Mouse (Mus musculus) hindbrain, embryonic 11.5 days (tissue): Measurements from ENCODE around the gene Slc25a15. TPM values are rescaled to one million over a fixed set of nuclear protein-coding genes. Genes with fewer than 3 reads are reported as not detected.

ENCODE experiments used
- ATAC-seq: fragments of 200-750 bp; cut with Nextera tagmentation; 2 replicates; pipeline ENCODE4 v1.8.0; 2017; ENCODE audit warnings: mild to moderate bottlenecking, moderate TSS enrichment, moderate library complexity; ENCODE audit not compliant: low FRiP score
- DNase-seq: peaks from one replicate; pipeline ENCODE4 v3.0.0-alpha.2; 2015; ENCODE audit warnings: low spot score
- H3K27ac ChIP-seq: fragments of 300-500 bp; sonication (generic); 2 replicates; pipeline ENCODE4 v1.5.1; 2014; ENCODE audit warnings: mild to moderate bottlenecking, low read depth, low read length
- H3K27me3 ChIP-seq: fragments of 300-500 bp; sonication (generic); 2 replicates; pipeline ENCODE4 v1.6.1; 2014; ENCODE audit warnings: mild to moderate bottlenecking, low read length, moderate library complexity, mixed read lengths; ENCODE audit not compliant: control insufficient read depth, insufficient read depth
- H3K36me3 ChIP-seq: fragments of 300-500 bp; sonication (generic); 2 replicates; pipeline ENCODE4 v1.6.1; 2014; ENCODE audit warnings: mild to moderate bottlenecking, low read length, moderate library complexity, mixed read lengths; ENCODE audit not compliant: control insufficient read depth, insufficient read depth
- H3K4me1 ChIP-seq: fragments of 300-500 bp; sonication (generic); replicated peaks from 2 replicates; pipeline ENCODE4 v1.6.1; 2014; ENCODE audit warnings: low read length, mixed read lengths; ENCODE audit not compliant: control insufficient read depth, insufficient read depth
- H3K4me2 ChIP-seq: fragments of 300-500 bp; sonication (generic); replicated peaks from 2 replicates; pipeline ENCODE4 v1.6.1; 2014; ENCODE audit warnings: mild to moderate bottlenecking, low read depth, low read length
- H3K4me3 ChIP-seq: fragments of 300-500 bp; sonication (generic); 2 replicates; pipeline ENCODE4 v1.5.1; 2014; ENCODE audit warnings: low read depth, low read length
- H3K9ac ChIP-seq: fragments of 300-500 bp; sonication (generic); 2 replicates; pipeline ENCODE4 v1.6.1; 2014; ENCODE audit warnings: low read depth, low read length
- H3K9me3 ChIP-seq: fragments of 300-500 bp; sonication (generic); 2 replicates; pipeline ENCODE4 v1.6.1; 2016; ENCODE audit warnings: low read length; ENCODE audit not compliant: control insufficient read depth
- WGBS: fragments of 180-500 bp; shearing (Covaris S2); extraction: QIAGEN DNeasy Blood & Tissue Kit; methylation state at CpG from one replicate; pipeline ENCODE4 v1.1.7; 2014; 5-methylcytosine and 5-hydroxymethylcytosine counted together
- polyA plus RNA-seq: library from polyadenylated mRNA; unstranded; fragments of >200 nt; fragmentation: Nextera tagmentation; extraction: Ambion mirVana; gene quantifications from 2 replicates; pipeline ENCODE4 v1.2.1, GENCODE M21; 2014

The Slc25a15 gene
- polyA plus RNA-seq, 1 experiment from 2014 or later: 11.3 TPM

GRCm38 (mm10) chr8:22376311-22376710 lies 22.1 kb downstream of the Slc25a15 start:
- H3K27me3 ChIP-seq: no peaks in the 10 kb centered on the region
- no peak for ATAC-seq
- H3K4me1 ChIP-seq: no peaks in the 10 kb centered on the region
- 89% methylated on average over 5 of the region's 5 CpGs for WGBS
- no peak overlapping the region for H3K27ac ChIP-seq
- no peak overlapping the region for H3K4me3 ChIP-seq
- H3K4me2 ChIP-seq: no peak overlapping the region
- DNase-seq: no peak
- H3K9me3 ChIP-seq: no peaks in the 10 kb centered on the region
- H3K36me3 ChIP-seq: no peaks in the 10 kb centered on the region
- H3K9ac ChIP-seq: no peak overlapping the region

DNA sequence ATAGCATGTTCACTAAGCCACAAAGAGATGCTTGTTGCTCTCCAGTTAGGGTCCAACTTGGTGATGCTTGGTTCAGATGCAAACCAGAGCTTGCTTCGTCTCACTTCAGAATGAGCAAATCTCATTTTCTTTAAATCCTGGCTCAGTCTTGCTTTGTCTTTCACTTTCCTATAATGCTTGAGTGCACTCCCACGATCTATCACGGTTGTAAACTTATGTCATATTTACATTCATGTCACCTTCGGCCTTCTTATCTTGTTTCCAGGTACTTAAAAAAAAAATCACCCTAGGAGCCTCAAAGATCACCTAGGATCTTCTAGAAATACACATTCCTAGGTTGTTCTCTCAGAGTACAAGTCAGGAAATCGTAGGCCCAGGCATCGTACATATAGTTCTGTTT lies 38.5 kb downstream of the Slc25a15 start:
- Histone ChIP-seq H3K4me2 (no peak overlapping the region), H3K27me3 (no peaks in the 10 kb centered on the region), H3K36me3 (no peaks in the 10 kb centered on the region), H3K4me1 (no peaks in the 10 kb centered on the region), H3K9ac (no peak overlapping the region), H3K4me3 (no peak overlapping the region), H3K27ac (no peak overlapping the region), H3K9me3 (no peaks in the 10 kb centered on the region)
- no peak for DNase-seq
- no peak for ATAC-seq
- WGBS: 90% methylated on average over 6 of the region's 6 CpGs

DNA sequence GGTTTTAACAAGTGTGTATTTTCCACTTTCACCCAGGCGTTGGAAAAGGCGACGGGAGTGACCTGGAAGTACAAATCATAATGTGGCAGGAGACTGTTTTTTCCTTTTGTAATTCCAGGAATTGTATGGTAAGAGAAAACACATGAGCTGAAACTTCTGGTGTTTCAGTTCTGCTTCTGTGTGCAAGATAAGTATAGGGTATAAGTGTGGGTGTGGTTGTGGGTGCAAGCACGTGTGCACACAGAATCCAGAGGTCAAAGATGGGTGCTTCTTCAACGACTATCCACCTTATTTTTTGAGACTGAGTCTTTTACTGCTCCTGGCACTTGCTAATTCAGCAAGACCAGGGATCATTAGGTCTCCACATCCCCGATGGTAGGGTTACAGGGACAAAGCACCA lies 39.0 kb downstream of the Slc25a15 start:
- DNase-seq: no peak
- Histone ChIP-seq H3K9me3 (no peaks in the 10 kb centered on the region), H3K27ac (no peak overlapping the region), H3K4me2 (no peak overlapping the region), H3K4me3 (no peak overlapping the region), H3K36me3 (no peaks in the 10 kb centered on the region), H3K27me3 (no peaks in the 10 kb centered on the region), H3K4me1 (no peaks in the 10 kb centered on the region), H3K9ac (no peak overlapping the region)
- 88% methylated on average over 6 of the region's 6 CpGs for WGBS
- no peak for ATAC-seq

- no peak overlapping the region for H3K4me3 ChIP-seq
- H3K27ac ChIP-seq: no peak overlapping the region
- H3K4me1 ChIP-seq: no peaks in the 10 kb centered on the region
- H3K4me2 ChIP-seq: no peak overlapping the region
- WGBS: 87% methylated on average over 13 of the region's 13 CpGs
- no peak for DNase-seq
- no peaks in the 10 kb centered on the region for H3K27me3 ChIP-seq
- no peak overlapping the region for H3K9ac ChIP-seq
- H3K36me3 ChIP-seq: no peaks in the 10 kb centered on the region
- ATAC-seq: no peak
- H3K9me3 ChIP-seq: no peaks in the 10 kb centered on the region
These were observed 63.0 kb downstream of the Slc25a15 start for GRCm38 (mm10) chr8:22335426-22335825.

Other genes starting within 250 kb of the Slc25a15 start
- 10.2 and 10.5 TPM in 2 replicates for gene Nek3, start 232.2 kb downstream of the Slc25a15 start, polyA plus RNA-seq
- 52.1 and 58.7 TPM in 2 replicates for gene Ckap2, start 212.8 kb downstream of the Slc25a15 start, polyA plus RNA-seq
- gene Vps36, start 205.8 kb downstream of the Slc25a15 start, polyA plus RNA-seq: 35.8 and 39.8 TPM in 2 replicates
- gene Thsd1, start 171.3 kb downstream of the Slc25a15 start, polyA plus RNA-seq: 8.8 and 10.8 TPM in 2 replicates
- not detected in 2 replicates for gene Tpte, start 115.2 kb downstream of the Slc25a15 start, polyA plus RNA-seq
- 43.2 and 49.3 TPM in 2 replicates for gene Mrps31, start 12.8 kb upstream of the Slc25a15 start, polyA plus RNA-seq